Mouse (Mus musculus) midbrain, embryonic 14.5 days (tissue): ENCODE measurements around the gene Sgsm2. TPM values are rescaled to one million over a fixed set of nuclear protein-coding genes. Genes with fewer than 3 reads are reported as not detected.

Source experiments
- ATAC-seq: fragments of 200-750 bp; cut with Nextera tagmentation; 2 replicates; pipeline ENCODE4 v1.8.0; 2017; ENCODE audit warnings: moderate number of reproducible peaks, moderate library complexity; ENCODE audit not compliant: low FRiP score, low TSS enrichment
- DNase-seq: peaks from one replicate; pipeline ENCODE4 v3.0.0-alpha.2; 2015
- H3K27ac ChIP-seq: fragments of 300-500 bp; sonication (generic); replicated peaks from 2 replicates; pipeline ENCODE4 v1.5.1; 2014; ENCODE audit warnings: mild to moderate bottlenecking, low read depth, low read length, moderate library complexity
- H3K27me3 ChIP-seq: fragments of 300-500 bp; sonication (generic); 2 replicates; pipeline ENCODE4 v1.6.1; 2014; ENCODE audit warnings: low read length, control low read depth, mixed read lengths; ENCODE audit not compliant: control insufficient read depth, insufficient read depth
- H3K36me3 ChIP-seq: fragments of 300-500 bp; sonication (generic); 2 replicates; pipeline ENCODE4 v1.6.1; 2014; ENCODE audit warnings: low read length, control low read depth; ENCODE audit not compliant: control insufficient read depth, insufficient read depth
- H3K4me1 ChIP-seq: fragments of 300-500 bp; sonication (generic); 2 replicates; pipeline ENCODE4 v1.6.1; 2014; ENCODE audit warnings: mild to moderate bottlenecking, antibody characterized with exemption, low read length, control low read depth; ENCODE audit not compliant: control insufficient read depth, insufficient read depth
- H3K4me2 ChIP-seq: fragments of 300-500 bp; sonication (generic); 2 replicates; pipeline ENCODE4 v1.6.1; 2014; ENCODE audit warnings: mild to moderate bottlenecking, low read length, moderate library complexity
- H3K4me3 ChIP-seq: fragments of 300-500 bp; sonication (generic); replicated peaks from 2 replicates; pipeline ENCODE4 v1.5.1; 2014; ENCODE audit warnings: low read depth, low read length
- H3K9ac ChIP-seq: fragments of 300-500 bp; sonication (generic); replicated peaks from 2 replicates; pipeline ENCODE4 v1.6.1; 2014; ENCODE audit warnings: mild to moderate bottlenecking, low read length, moderate library complexity
- H3K9me3 ChIP-seq: fragments of 300-500 bp; sonication (generic); 2 replicates; pipeline ENCODE4 v1.6.1; 2016; ENCODE audit warnings: low read length, control low read depth, mixed read lengths; ENCODE audit not compliant: control insufficient read depth
- WGBS: fragments of 180-500 bp; shearing (Covaris S2); extraction: QIAGEN DNeasy Blood & Tissue Kit; methylation state at CpG from one replicate; pipeline ENCODE4 v1.1.7; 2014; 5-methylcytosine and 5-hydroxymethylcytosine counted together
- polyA plus RNA-seq: library from polyadenylated mRNA; unstranded; fragments of >200 nt; fragmentation: Nextera tagmentation; extraction: Ambion mirVana; gene quantifications from 2 replicates; pipeline ENCODE4 v1.2.1, GENCODE M21; 2014

Gene Sgsm2
- polyA plus RNA-seq, 1 experiment from 2014 or later: 25.7 TPM

- peaks cover 45% of the 10 kb centered on the region for H3K36me3 ChIP-seq
Observed at GRCm38 (mm10) chr11:74842045-74842444, 54.8 kb downstream of the Sgsm2 start.

GRCm38 (mm10) chr11:74841366-74841765 is 55.5 kb downstream of the Sgsm2 start:
- 53% methylated on average over 9 of the region's 9 CpGs for WGBS

More at GRCm38 (mm10) chr11:74842045-74842444, 54.8 kb downstream of the Sgsm2 start:
- H3K9me3 ChIP-seq: no peaks in the 10 kb centered on the region
- no peak overlapping the region for H3K4me3 ChIP-seq
- 91% methylated on average over 13 of the region's 13 CpGs for WGBS
- no peak for ATAC-seq
- H3K4me1 ChIP-seq: peaks cover 10% of the 10 kb centered on the region
- no peak overlapping the region for H3K9ac ChIP-seq
- no peak overlapping the region for H3K4me2 ChIP-seq
- no peak overlapping the region for H3K27ac ChIP-seq
- DNase-seq: no peak
- no peaks in the 10 kb centered on the region for H3K27me3 ChIP-seq

GRCm38 (mm10) chr11:74840739-74841138 is 56.1 kb downstream of the Sgsm2 start:
- WGBS: 88% methylated on average over 8 of the region's 8 CpGs
- no peaks in the 10 kb centered on the region for H3K9me3 ChIP-seq
- no peaks in the 10 kb centered on the region for H3K27me3 ChIP-seq
- H3K9ac ChIP-seq: no peak overlapping the region
- ATAC-seq (no peak), DNase-seq (no peak)
- H3K36me3 ChIP-seq: peaks cover 49% of the 10 kb centered on the region
- peaks cover 10% of the 10 kb centered on the region for H3K4me1 ChIP-seq
- no peak overlapping the region for H3K4me2 ChIP-seq
- H3K27ac ChIP-seq: no peak overlapping the region
- H3K4me3 ChIP-seq: no peak overlapping the region

More at GRCm38 (mm10) chr11:74841366-74841765, 55.5 kb downstream of the Sgsm2 start:
- peaks cover 10% of the 10 kb centered on the region for H3K4me1 ChIP-seq
- H3K36me3 ChIP-seq: peaks cover 49% of the 10 kb centered on the region
- H3K4me3 ChIP-seq: no peak overlapping the region
- H3K27me3 ChIP-seq: no peaks in the 10 kb centered on the region
- no peak overlapping the region for H3K27ac ChIP-seq
- H3K9me3 ChIP-seq: no peaks in the 10 kb centered on the region
- H3K4me2 ChIP-seq: no peak overlapping the region
- no peak for ATAC-seq
- no peak overlapping the region for H3K9ac ChIP-seq
- DNase-seq: no peak

- Histone ChIP-seq H3K4me2 (no peak overlapping the region), H3K36me3 (peaks cover 47% of the 10 kb centered on the region), H3K4me3 (no peak overlapping the region), H3K9me3 (no peaks in the 10 kb centered on the region), H3K27ac (no peak overlapping the region), H3K4me1 (peaks cover 10% of the 10 kb centered on the region), H3K27me3 (no peaks in the 10 kb centered on the region), H3K9ac (no peak overlapping the region)
- 94% methylated on average over 19 of the region's 19 CpGs for WGBS
- DNase-seq (no peak), ATAC-seq (no peak)
Observed at GRCm38 (mm10) chr11:74839860-74840715, 56.8 kb downstream of the Sgsm2 start.

GRCm38 (mm10) chr11:74838971-74839370 is 57.9 kb downstream of the Sgsm2 start:
- 49% methylated on average over 6 of the region's 6 CpGs for WGBS
- Histone ChIP-seq H3K4me1 (peaks cover 10% of the 10 kb centered on the region), H3K27me3 (no peaks in the 10 kb centered on the region), H3K27ac (peak overlapping the region; percentile 89), H3K4me2 (peak overlapping the region; percentile 80), H3K9ac (peak overlapping the region; percentile 59; the same call in 1 of the 2 replicates), H3K9me3 (no peaks in the 10 kb centered on the region), H3K36me3 (peaks cover 36% of the 10 kb centered on the region), H3K4me3 (peak overlapping the region; percentile 49)
- peak; percentile 36 for DNase-seq
- no peak for ATAC-seq

GRCm38 (mm10) chr11:74838441-74838840 is 58.4 kb downstream of the Sgsm2 start:
- peak overlapping the region; percentile 59 for H3K9ac ChIP-seq
- peaks cover 11% of the 10 kb centered on the region for H3K4me1 ChIP-seq
- H3K36me3 ChIP-seq: peaks cover 31% of the 10 kb centered on the region
- peak overlapping the region; percentile 89 for H3K27ac ChIP-seq
- no peaks in the 10 kb centered on the region for H3K27me3 ChIP-seq
- ATAC-seq (peak; percentile 76), DNase-seq (peak; percentile 94)
- 0% methylated on average over 34 of the region's 35 CpGs for WGBS
- H3K4me2 ChIP-seq: peak overlapping the region; percentile 80
- no peaks in the 10 kb centered on the region for H3K9me3 ChIP-seq
- H3K4me3 ChIP-seq: peak overlapping the region; percentile 49

GRCm38 (mm10) chr11:74837694-74838431 is 59.0 kb downstream of the Sgsm2 start:
- H3K27ac ChIP-seq: peak overlapping the region; percentile 89
- peaks cover 17% of the 10 kb centered on the region for H3K4me1 ChIP-seq
- H3K9ac ChIP-seq: peak overlapping the region; percentile 59
- H3K9me3 ChIP-seq: no peaks in the 10 kb centered on the region
- peak overlapping the region; percentile 80 for H3K4me2 ChIP-seq
- H3K27me3 ChIP-seq: no peaks in the 10 kb centered on the region
- H3K36me3 ChIP-seq: peaks cover 25% of the 10 kb centered on the region
- peak overlapping the region; percentile 49 for H3K4me3 ChIP-seq
- DNase-seq (peak; percentile 88), ATAC-seq (peak; percentile 70)
- WGBS: 1% methylated on average over 54 of the region's 54 CpGs

- H3K4me3 ChIP-seq: peak overlapping the region; percentile 49
- H3K9me3 ChIP-seq: no peaks in the 10 kb centered on the region
- WGBS: 46% methylated on average over 16 of the region's 16 CpGs
- H3K4me2 ChIP-seq: peak overlapping the region; percentile 80
- H3K27ac ChIP-seq: peak overlapping the region; percentile 89
- peaks cover 18% of the 10 kb centered on the region; the same call in 1 of the 2 replicates for H3K36me3 ChIP-seq
- peaks cover 22% of the 10 kb centered on the region for H3K4me1 ChIP-seq
- H3K9ac ChIP-seq: peak overlapping the region; percentile 59; the same call in 1 of the 2 replicates
- ATAC-seq (no peak), DNase-seq (no peak)
- H3K27me3 ChIP-seq: no peaks in the 10 kb centered on the region
Observed at GRCm38 (mm10) chr11:74837056-74837693, 59.7 kb downstream of the Sgsm2 start.
